Mouse (Mus musculus): ENCODE data around the gene Slit3. TPM values are rescaled to one million over a fixed set of nuclear protein-coding genes. Genes with fewer than 3 reads are reported as not detected.

The Slit3 gene
- polyA plus RNA-seq, 1 experiment from 2014 or later = 20.4 TPM

- no peaks in the 10 kb centered on the region for H3K36me3 ChIP-seq (ENCODE audit: control insufficient read depth, insufficient read depth, low read length)
- no peaks in the 10 kb centered on the region for H3K9me3 ChIP-seq (ENCODE audit: control insufficient read depth, low read length)
- 41% methylated on average over 12 of the region's 12 CpGs for WGBS
- ATAC-seq (ENCODE audit: low FRiP score, low TSS enrichment) = peak; percentile 93
- H3K27me3 ChIP-seq (ENCODE audit: control insufficient read depth, insufficient read depth, low read length) = no peaks in the 10 kb centered on the region
- no peak overlapping the region for H3K4me2 ChIP-seq (replicated peaks; ENCODE audit: low read depth, low read length)
- no peak overlapping the region for H3K27ac ChIP-seq (ENCODE audit: low read depth, low read length)
- H3K4me3 ChIP-seq (ENCODE audit: low read length) = no peak overlapping the region
- no peak overlapping the region for H3K9ac ChIP-seq (ENCODE audit: low read depth, low read length)
- H3K4me1 ChIP-seq (ENCODE audit: control insufficient read depth, insufficient read depth, low read length) = 0 out of 2 replicates have a peak, but pooled peaks cover 11% of the 10 kb centered on the region
Measured at GRCm38 (mm10) chr11:35262289-35262941, 141.4 kb downstream of the Slit3 start.

GRCm38 (mm10) chr11:35264749-35265148, 143.7 kb downstream of the Slit3 start:
- Histone ChIP-seq H3K9me3 (ENCODE audit: control insufficient read depth, low read length) (no peaks in the 10 kb centered on the region), H3K27ac (ENCODE audit: low read depth, low read length) (no peak overlapping the region), H3K36me3 (ENCODE audit: control insufficient read depth, insufficient read depth, low read length) (no peaks in the 10 kb centered on the region), H3K4me2 (replicated peaks; ENCODE audit: low read depth, low read length) (no peak overlapping the region), H3K4me1 (ENCODE audit: control insufficient read depth, insufficient read depth, low read length) (0 out of 2 replicates have a peak, but pooled peaks cover 9% of the 10 kb centered on the region), H3K4me3 (ENCODE audit: low read length) (no peak overlapping the region), H3K27me3 (ENCODE audit: control insufficient read depth, insufficient read depth, low read length) (no peaks in the 10 kb centered on the region), H3K9ac (ENCODE audit: low read depth, low read length) (no peak overlapping the region)
- no peak for ATAC-seq (ENCODE audit: low FRiP score, low TSS enrichment)
- 91% methylated on average over 3 of the region's 3 CpGs for WGBS

GRCm38 (mm10) chr11:35270396-35270795, 149.4 kb downstream of the Slit3 start:
- Histone ChIP-seq H3K27ac (ENCODE audit: low read depth, low read length) (no peak overlapping the region), H3K27me3 (ENCODE audit: control insufficient read depth, insufficient read depth, low read length) (no peaks in the 10 kb centered on the region), H3K4me3 (ENCODE audit: low read length) (no peak overlapping the region), H3K9ac (ENCODE audit: low read depth, low read length) (no peak overlapping the region), H3K36me3 (ENCODE audit: control insufficient read depth, insufficient read depth, low read length) (no peaks in the 10 kb centered on the region), H3K4me1 (ENCODE audit: control insufficient read depth, insufficient read depth, low read length) (peaks cover 31% of the 10 kb centered on the region), H3K4me2 (replicated peaks; ENCODE audit: low read depth, low read length) (no peak overlapping the region), H3K9me3 (ENCODE audit: control insufficient read depth, low read length) (no peaks in the 10 kb centered on the region)
- 78% methylated on average over 9 of the region's 9 CpGs for WGBS
- ATAC-seq (ENCODE audit: low FRiP score, low TSS enrichment) = no peak

GRCm38 (mm10) chr11:35273416-35273815, 152.4 kb downstream of the Slit3 start:
- H3K27me3 ChIP-seq (ENCODE audit: control insufficient read depth, insufficient read depth, low read length) = 0 out of 2 replicates have a peak, but pooled peaks cover 3% of the 10 kb centered on the region
- H3K9me3 ChIP-seq (ENCODE audit: control insufficient read depth, low read length) = no peaks in the 10 kb centered on the region
- H3K36me3 ChIP-seq (ENCODE audit: control insufficient read depth, insufficient read depth, low read length) = no peaks in the 10 kb centered on the region
- H3K27ac ChIP-seq (ENCODE audit: low read depth, low read length) = peak overlapping the region; percentile 15; the same call in 1 of the 2 replicates
- H3K4me3 ChIP-seq (ENCODE audit: low read length) = no peak overlapping the region
- 13% methylated on average over 10 of the region's 10 CpGs for WGBS
- peaks cover 58% of the 10 kb centered on the region for H3K4me1 ChIP-seq (ENCODE audit: control insufficient read depth, insufficient read depth, low read length)
- peak; percentile 29 for ATAC-seq (ENCODE audit: low FRiP score, low TSS enrichment)
- H3K4me2 ChIP-seq (replicated peaks; ENCODE audit: low read depth, low read length) = no peak overlapping the region
- H3K9ac ChIP-seq (ENCODE audit: low read depth, low read length) = no peak overlapping the region

GRCm38 (mm10) chr11:35274036-35274435, 153.0 kb downstream of the Slit3 start:
- Histone ChIP-seq H3K9ac (ENCODE audit: low read depth, low read length) (no peak overlapping the region), H3K4me2 (replicated peaks; ENCODE audit: low read depth, low read length) (no peak overlapping the region), H3K4me3 (ENCODE audit: low read length) (no peak overlapping the region), H3K27me3 (ENCODE audit: control insufficient read depth, insufficient read depth, low read length) (0 out of 2 replicates have a peak, but pooled peaks cover 3% of the 10 kb centered on the region), H3K36me3 (ENCODE audit: control insufficient read depth, insufficient read depth, low read length) (no peaks in the 10 kb centered on the region), H3K4me1 (ENCODE audit: control insufficient read depth, insufficient read depth, low read length) (peaks cover 64% of the 10 kb centered on the region), H3K9me3 (ENCODE audit: control insufficient read depth, low read length) (no peaks in the 10 kb centered on the region), H3K27ac (ENCODE audit: low read depth, low read length) (0 out of 2 replicates have a peak overlapping the region, but pooled peaks have one; percentile 15)
- 77% methylated on average over 3 of the region's 3 CpGs for WGBS
- ATAC-seq (ENCODE audit: low FRiP score, low TSS enrichment) = no peak

- H3K4me3 ChIP-seq (ENCODE audit: low read length) = no peak overlapping the region
- 87% methylated on average over 7 of the region's 7 CpGs for WGBS
- 0 out of 2 replicates have a peak, but pooled peaks cover 3% of the 10 kb centered on the region for H3K27me3 ChIP-seq (ENCODE audit: control insufficient read depth, insufficient read depth, low read length)
- ATAC-seq (ENCODE audit: low FRiP score, low TSS enrichment) = no peak
- no peaks in the 10 kb centered on the region for H3K36me3 ChIP-seq (ENCODE audit: control insufficient read depth, insufficient read depth, low read length)
- H3K4me2 ChIP-seq (replicated peaks; ENCODE audit: low read depth, low read length) = no peak overlapping the region
- no peaks in the 10 kb centered on the region for H3K9me3 ChIP-seq (ENCODE audit: control insufficient read depth, low read length)
- H3K9ac ChIP-seq (ENCODE audit: low read depth, low read length) = no peak overlapping the region
- no peak overlapping the region for H3K27ac ChIP-seq (ENCODE audit: low read depth, low read length)
- peaks cover 73% of the 10 kb centered on the region for H3K4me1 ChIP-seq (ENCODE audit: control insufficient read depth, insufficient read depth, low read length)
Measured at GRCm38 (mm10) chr11:35275300-35275699, 154.3 kb downstream of the Slit3 start.

- Histone ChIP-seq H3K36me3 (ENCODE audit: control insufficient read depth, insufficient read depth, low read length) (no peaks in the 10 kb centered on the region), H3K27ac (ENCODE audit: low read depth, low read length) (no peak overlapping the region), H3K9ac (ENCODE audit: low read depth, low read length) (no peak overlapping the region), H3K27me3 (ENCODE audit: control insufficient read depth, insufficient read depth, low read length) (0 out of 2 replicates have a peak, but pooled peaks cover 3% of the 10 kb centered on the region), H3K9me3 (ENCODE audit: control insufficient read depth, low read length) (no peaks in the 10 kb centered on the region), H3K4me3 (ENCODE audit: low read length) (no peak overlapping the region), H3K4me2 (replicated peaks; ENCODE audit: low read depth, low read length) (no peak overlapping the region), H3K4me1 (ENCODE audit: control insufficient read depth, insufficient read depth, low read length) (peaks cover 71% of the 10 kb centered on the region)
- no peak for ATAC-seq (ENCODE audit: low FRiP score, low TSS enrichment)
- 35% methylated on average over 11 of the region's 11 CpGs for WGBS
Measured at GRCm38 (mm10) chr11:35276001-35276400, 155.0 kb downstream of the Slit3 start.

- Histone ChIP-seq H3K27ac (ENCODE audit: low read depth, low read length) (peak overlapping the region; percentile 37; the same call in 1 of the 2 replicates), H3K36me3 (ENCODE audit: control insufficient read depth, insufficient read depth, low read length) (no peaks in the 10 kb centered on the region), H3K9ac (ENCODE audit: low read depth, low read length) (no peak overlapping the region), H3K9me3 (ENCODE audit: control insufficient read depth, low read length) (no peaks in the 10 kb centered on the region), H3K4me2 (replicated peaks; ENCODE audit: low read depth, low read length) (peak overlapping the region; percentile 12; the same call in 1 of the 2 replicates), H3K4me1 (ENCODE audit: control insufficient read depth, insufficient read depth, low read length) (peaks cover 62% of the 10 kb centered on the region), H3K27me3 (ENCODE audit: control insufficient read depth, insufficient read depth, low read length) (0 out of 2 replicates have a peak, but pooled peaks cover 3% of the 10 kb centered on the region), H3K4me3 (ENCODE audit: low read length) (no peak overlapping the region)
- ATAC-seq (ENCODE audit: low FRiP score, low TSS enrichment) = peak; percentile 44
- 28% methylated on average over 16 of the region's 16 CpGs for WGBS
Measured at GRCm38 (mm10) chr11:35278128-35278769, 157.2 kb downstream of the Slit3 start.

GRCm38 (mm10) chr11:35280826-35281225, 159.8 kb downstream of the Slit3 start:
- H3K4me1 ChIP-seq (ENCODE audit: control insufficient read depth, insufficient read depth, low read length) = peaks cover 60% of the 10 kb centered on the region
- no peak for ATAC-seq (ENCODE audit: low FRiP score, low TSS enrichment)

More at GRCm38 (mm10) chr11:35280826-35281225, 159.8 kb downstream of the Slit3 start:
- H3K9ac ChIP-seq (ENCODE audit: low read depth, low read length) = no peak overlapping the region
- WGBS = 78% methylated on average over 6 of the region's 6 CpGs
- no peak overlapping the region for H3K4me3 ChIP-seq (ENCODE audit: low read length)
- no peak overlapping the region for H3K27ac ChIP-seq (ENCODE audit: low read depth, low read length)
- H3K9me3 ChIP-seq (ENCODE audit: control insufficient read depth, low read length) = no peaks in the 10 kb centered on the region
- H3K4me2 ChIP-seq (replicated peaks; ENCODE audit: low read depth, low read length) = no peak overlapping the region
- H3K36me3 ChIP-seq (ENCODE audit: control insufficient read depth, insufficient read depth, low read length) = no peaks in the 10 kb centered on the region
- H3K27me3 ChIP-seq (ENCODE audit: control insufficient read depth, insufficient read depth, low read length) = 0 out of 2 replicates have a peak, but pooled peaks cover 3% of the 10 kb centered on the region
